In genomic region chr19:59590021-59590420, GRCm38 (mm10) we compare ENCODE assay signal across 14 mouse cellular contexts.
"Had no signal": no experiment of that assay in that cellular context is flagged by ENCODE, and none has a peak within 500 bp of the region (broad histone marks: within the 10 kb centered on the region; RNA-seq: fewer than 3 reads in every experiment).

No protein-coding gene starts in this region.

- H3K27ac ChIP-seq: layer of hippocampus, adult 2 months; limb, embryonic 13.5 days; liver, embryonic 14.5 days; midbrain, embryonic 12.5 days; neural tube, embryonic 13.5 days; stomach, embryonic 15.5 days had no signal

- H3K27me3 ChIP-seq: limb, embryonic 13.5 days; stomach, embryonic 15.5 days had no signal

- H3K36me3 ChIP-seq: limb, embryonic 13.5 days; midbrain, embryonic 12.5 days; neural tube, embryonic 13.5 days; stomach, embryonic 15.5 days had no signal

- DNase-seq: kidney, postnatal 10 days; kidney, postnatal 4 days; left cerebral cortex, postnatal 4 days; lung, adult 18-20 months; right cerebral cortex, postnatal 14 days; thymus, adult 18-20 months; thymus, postnatal 14 days had no signal

- H3K4me3 ChIP-seq: layer of hippocampus, adult 2 months; limb, embryonic 13.5 days; midbrain, embryonic 12.5 days; neural tube, embryonic 13.5 days; stomach, embryonic 15.5 days had no signal

- H3K9me3 ChIP-seq: limb, embryonic 13.5 days; midbrain, embryonic 12.5 days; neural tube, embryonic 13.5 days; stomach, embryonic 15.5 days had no signal

- H3K9ac ChIP-seq: limb, embryonic 13.5 days; liver, embryonic 14.5 days; midbrain, embryonic 12.5 days; neural tube, embryonic 13.5 days; stomach, embryonic 15.5 days had no signal

- H3K4me2 ChIP-seq: limb, embryonic 13.5 days; midbrain, embryonic 12.5 days; neural tube, embryonic 13.5 days; stomach, embryonic 15.5 days had no signal

- ATAC-seq: midbrain, embryonic 16.5 days had no signal
